ENCODE assay signal across 8 mouse cellular contexts in the genomic region with DNA sequence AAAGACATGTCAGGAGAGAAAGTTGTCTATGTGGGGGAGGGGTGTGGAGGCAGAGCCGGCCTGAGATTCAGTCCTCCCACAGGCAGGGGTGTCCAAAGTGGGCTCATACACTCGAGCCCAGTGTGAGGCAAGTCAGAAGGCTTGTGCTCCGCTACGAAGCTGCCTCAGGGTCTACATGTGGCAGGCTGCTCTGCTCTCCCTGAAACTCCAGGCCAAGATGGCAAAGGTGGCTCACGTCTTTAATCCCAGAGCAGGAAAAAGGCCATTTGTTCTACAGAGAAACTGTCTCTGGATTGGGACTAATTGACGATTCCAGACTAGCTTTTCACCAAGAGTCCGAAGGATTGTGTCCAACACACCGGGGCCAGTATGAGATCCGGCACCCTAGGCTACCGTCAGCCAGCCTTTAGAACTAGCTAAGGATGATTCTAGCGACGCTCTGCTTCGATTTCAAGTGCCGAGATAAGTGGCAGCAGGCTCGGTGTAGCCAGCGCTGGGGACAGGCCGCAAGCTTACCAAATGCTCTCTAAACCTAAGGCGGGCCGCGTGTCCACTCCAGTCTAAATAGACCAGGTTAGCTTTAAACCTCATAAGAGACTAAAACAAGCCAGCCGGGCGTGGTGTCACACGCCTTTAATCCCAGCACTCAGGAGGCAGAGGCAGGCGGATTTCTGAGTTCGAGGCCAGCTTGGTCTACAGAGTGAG. TPM values are rescaled to one million over a fixed set of nuclear protein-coding genes. Genes with fewer than 3 reads are reported as not detected.
DNase-seq lines count a peak whose midpoint lies in the region; ATAC-seq and TF ChIP-seq lines count a peak whose summit lies in the region.

No protein-coding gene starts in this region.

- TF ChIP-seq POLR2A in ES-Bruce4 (IDR thresholded peaks at IDR 0.05; ENCODE audit: insufficient read depth, low read length) = no peak

- no peaks in the 10 kb centered on the region for H3K9me3 ChIP-seq in heart, embryonic 11.5 days (replicated peaks; ENCODE audit: control insufficient read depth, low read length)
- no peaks in the 10 kb centered on the region for H3K9me3 ChIP-seq in ES-Bruce4 (replicated peaks; ENCODE audit: control insufficient read depth, insufficient read depth, low read length, poor library complexity, severe bottlenecking)
- no peaks in the 10 kb centered on the region for H3K9me3 ChIP-seq in forebrain, embryonic 14.5 days (replicated peaks; ENCODE audit: control insufficient read depth, low read length)
- H3K9me3 ChIP-seq in liver, embryonic 14.5 days (ENCODE audit: control insufficient read depth, low read length) = no peaks in the 10 kb centered on the region

- no peak for ATAC-seq in heart, embryonic 11.5 days (replicated peaks; ENCODE audit: insufficient number of reproducible peaks, low FRiP score, low TSS enrichment)
- no peak for ATAC-seq in forebrain, embryonic 14.5 days
- ATAC-seq in liver, embryonic 14.5 days (ENCODE audit: insufficient read depth) = no peak

- H3K27me3 ChIP-seq in heart, embryonic 11.5 days (ENCODE audit: control insufficient read depth, insufficient read depth, low read length) = peaks cover 31% of the 10 kb centered on the region
- peaks cover 3% of the 10 kb centered on the region; the same call in 1 of the 2 replicates for H3K27me3 ChIP-seq in ES-Bruce4 (ENCODE audit: control insufficient read depth, insufficient read depth, low read length, poor library complexity, severe bottlenecking)
- peaks cover 23% of the 10 kb centered on the region for H3K27me3 ChIP-seq in forebrain, embryonic 14.5 days (replicated peaks; ENCODE audit: control insufficient read depth, insufficient read depth, low read length)
- peaks cover 20% of the 10 kb centered on the region for H3K27me3 ChIP-seq in liver, embryonic 14.5 days (ENCODE audit: control insufficient read depth, insufficient read depth, low read length)

- no peak for DNase-seq in heart, postnatal 25 days (ENCODE audit: low spot score)
- no peak for DNase-seq in forebrain, embryonic 14.5 days (ENCODE audit: low spot score)
- no peak for DNase-seq in liver, embryonic 14.5 days (ENCODE audit: low read depth in 3 of 3, low spot score in 3 of 3)
- no peak for DNase-seq in urinary bladder, postnatal 10 days (ENCODE audit: low spot score)
- no peak for DNase-seq in spleen, postnatal 14 days (ENCODE audit: low spot score in 2 of 2)
- DNase-seq in kidney, adult 18-20 months = no peak

- peak overlapping the region; percentile 89 for H3K9ac ChIP-seq in heart, embryonic 11.5 days (ENCODE audit: low read depth, low read length)
- H3K9ac ChIP-seq in ES-Bruce4 (ENCODE audit: low read depth, poor library complexity, severe bottlenecking) = peak overlapping the region; percentile 93
- H3K9ac ChIP-seq in forebrain, embryonic 14.5 days (ENCODE audit: low read length) = peak overlapping the region; percentile 88
- H3K9ac ChIP-seq in liver, embryonic 14.5 days (replicated peaks) = peak overlapping the region; percentile 91

- H3K27ac ChIP-seq in heart, embryonic 11.5 days (ENCODE audit: low read depth, low read length) = peak overlapping the region; percentile 80
- H3K27ac ChIP-seq in ES-Bruce4 (ENCODE audit: insufficient read depth, low read length) = peak overlapping the region; percentile 47
- H3K27ac ChIP-seq in forebrain, embryonic 14.5 days (ENCODE audit: low read depth, low read length) = peak overlapping the region; percentile 18; the same call in 1 of the 2 replicates
- peak overlapping the region; percentile 51 for H3K27ac ChIP-seq in liver, embryonic 14.5 days

- H3K4me1 ChIP-seq in heart, embryonic 11.5 days (ENCODE audit: control insufficient read depth, insufficient read depth, low read length) = peaks cover 17% of the 10 kb centered on the region
- H3K4me1 ChIP-seq in ES-Bruce4 (ENCODE audit: control insufficient read depth, insufficient read depth, low read length) = no peaks in the 10 kb centered on the region
- H3K4me1 ChIP-seq in forebrain, embryonic 14.5 days (ENCODE audit: control insufficient read depth, insufficient read depth, low read length) = peaks cover 10% of the 10 kb centered on the region
- peaks cover 0 to 3% of the 10 kb centered on the region in 2 experiments; a peak in 1 of 4 replicates for H3K4me1 ChIP-seq in liver, embryonic 14.5 days (replicated peaks; ENCODE audit: control insufficient read depth in 2 of 2, insufficient read depth in 2 of 2, low read length in 1 of 2)

- H3K4me2 ChIP-seq in heart, embryonic 11.5 days = peak overlapping the region; percentile 97
- peak overlapping the region; percentile 93 for H3K4me2 ChIP-seq in forebrain, embryonic 14.5 days (ENCODE audit: low read length)
- H3K4me2 ChIP-seq in liver, embryonic 14.5 days (ENCODE audit: low read depth) = peak overlapping the region; percentile 96

- WGBS in heart, embryonic 11.5 days (ENCODE audit: insufficient replicate concordance) = 2% methylated on average over 25 of the region's 25 CpGs
- WGBS in forebrain, embryonic 14.5 days = 4% methylated on average over 25 of the region's 25 CpGs
- under 1% methylated on average over 25 of the region's 25 CpGs for WGBS in liver, embryonic 14.5 days (ENCODE audit: insufficient replicate concordance)

- peaks cover 18% of the 10 kb centered on the region for H3K36me3 ChIP-seq in heart, embryonic 11.5 days (ENCODE audit: control insufficient read depth, insufficient read depth, low read length)
- peaks cover 31% of the 10 kb centered on the region for H3K36me3 ChIP-seq in ES-Bruce4 (ENCODE audit: control insufficient read depth, insufficient read depth, low read length, poor library complexity, severe bottlenecking)
- H3K36me3 ChIP-seq in forebrain, embryonic 14.5 days (ENCODE audit: control insufficient read depth, insufficient read depth, low read length) = peaks cover 35% of the 10 kb centered on the region
- H3K36me3 ChIP-seq in liver, embryonic 14.5 days (replicated peaks; ENCODE audit: control insufficient read depth, insufficient read depth, low read depth) = peaks cover 27% of the 10 kb centered on the region

- intact Hi-C loops in heart, postnatal 25 days (cut with DNase I) = loop anchor here (10.0 kb wide), 1 partner anchor 578 kb away; no protein-coding TSS in a partner anchor

- no peak for TF ChIP-seq CTCF in ES-Bruce4 (IDR thresholded peaks at IDR 0.05; ENCODE audit: low read depth, low read length)
- no peak for TF ChIP-seq CTCF in liver, embryonic 14.5 days (IDR thresholded peaks at IDR 0.05; ENCODE audit: low read depth)

- no peak for TF ChIP-seq EP300 in ES-Bruce4 (IDR thresholded peaks at IDR 0.05; ENCODE audit: insufficient read depth, low read depth, low read length)
- no peak for TF ChIP-seq EP300 in liver, embryonic 14.5 days (IDR thresholded peaks at IDR 0.05; ENCODE audit: low read depth)

- H3K4me3 ChIP-seq in heart, embryonic 11.5 days (ENCODE audit: low read depth, low read length) = peak overlapping the region; percentile 91
- peak overlapping the region; percentile 96 for H3K4me3 ChIP-seq in ES-Bruce4 (ENCODE audit: low read depth, low read length)
- peak overlapping the region; percentile 82 for H3K4me3 ChIP-seq in forebrain, embryonic 14.5 days (ENCODE audit: low read depth, low read length)
- peak overlapping the region; percentile 86 to 91 for H3K4me3 ChIP-seq in liver, embryonic 14.5 days (ENCODE audit: insufficient read depth in 1 of 2, low read depth in 2 of 2, low read length in 2 of 2)

RNA-seq across cellular contexts. Expression of gene Rpl18a, which starts 0.7 kb away (rescaled TPM):
- polyA plus RNA-seq in heart, embryonic 11.5 days (2014; fragmentation: Nextera tagmentation; extraction: Ambion mirVana) = 2,782 and 3,146 TPM in 2 replicates
- total RNA-seq in heart, postnatal 25 days (2021) = 100 to 1,000 TPM; 838 to 880 TPM
- polyA plus RNA-seq in ES-Bruce4 (2011; ENCODE audit: insufficient read depth, insufficient read length, low read depth, missing spikeins) = 2,473 and 2,707 TPM in 2 replicates
- polyA plus RNA-seq in forebrain, embryonic 14.5 days (2014; fragmentation: Nextera tagmentation; extraction: Ambion mirVana) = 2,846 and 4,258 TPM in 2 replicates
- 2,449 and 2,899 TPM in 2 replicates for polyA plus RNA-seq in liver, embryonic 14.5 days (2012; rRNA removed)
- 3,155 and 3,211 TPM in 2 replicates for polyA plus RNA-seq in liver, embryonic 14.5 days (2014; fragmentation: Nextera tagmentation; extraction: Ambion mirVana)

RNA-seq across cellular contexts. Expression of gene Slc5a5, which starts 3.9 kb away (rescaled TPM):
- polyA plus RNA-seq in heart, embryonic 11.5 days (2014; fragmentation: Nextera tagmentation; extraction: Ambion mirVana) = 0.06 TPM in 1 of 2 replicates, not detected in the other
- total RNA-seq in heart, postnatal 25 days (2021) = not detected
- polyA plus RNA-seq in ES-Bruce4 (2011; ENCODE audit: insufficient read depth, insufficient read length, low read depth, missing spikeins) = 13.3 TPM in 2 replicates
- polyA plus RNA-seq in forebrain, embryonic 14.5 days (2014; fragmentation: Nextera tagmentation; extraction: Ambion mirVana) = 0.60 and 0.89 TPM in 2 replicates
- polyA plus RNA-seq in liver, embryonic 14.5 days (2012; rRNA removed) = 0.06 and 0.10 TPM in 2 replicates
- 0.03 and 0.05 TPM in 2 replicates for polyA plus RNA-seq in liver, embryonic 14.5 days (2014; fragmentation: Nextera tagmentation; extraction: Ambion mirVana)

RNA-seq across cellular contexts. Expression of gene Map1s, which starts 9.3 kb away (rescaled TPM):
- polyA plus RNA-seq in heart, embryonic 11.5 days (2014; fragmentation: Nextera tagmentation; extraction: Ambion mirVana) = 26.0 and 31.1 TPM in 2 replicates
- total RNA-seq in heart, postnatal 25 days (2021) = 10 to 100 TPM; 20.7 to 21.2 TPM
- polyA plus RNA-seq in ES-Bruce4 (2011; ENCODE audit: insufficient read depth, insufficient read length, low read depth, missing spikeins) = 32.8 and 37.3 TPM in 2 replicates
- polyA plus RNA-seq in forebrain, embryonic 14.5 days (2014; fragmentation: Nextera tagmentation; extraction: Ambion mirVana) = 33.9 and 50.8 TPM in 2 replicates
- polyA plus RNA-seq in liver, embryonic 14.5 days (2012; rRNA removed) = 11.5 and 15.4 TPM in 2 replicates
- polyA plus RNA-seq in liver, embryonic 14.5 days (2014; fragmentation: Nextera tagmentation; extraction: Ambion mirVana) = 9.3 and 11.8 TPM in 2 replicates

RNA-seq across cellular contexts. Expression of gene Ccdc124, which starts 22.7 kb away (rescaled TPM):
- 102 and 109 TPM in 2 replicates for polyA plus RNA-seq in heart, embryonic 11.5 days (2014; fragmentation: Nextera tagmentation; extraction: Ambion mirVana)
- total RNA-seq in heart, postnatal 25 days (2021) = 10 to 100 TPM; 46.6 to 47.7 TPM
- 62.8 and 67.2 TPM in 2 replicates for polyA plus RNA-seq in ES-Bruce4 (2011; ENCODE audit: insufficient read depth, insufficient read length, low read depth, missing spikeins)
- polyA plus RNA-seq in forebrain, embryonic 14.5 days (2014; fragmentation: Nextera tagmentation; extraction: Ambion mirVana) = 177 and 182 TPM in 2 replicates
- 20.4 and 34.3 TPM in 2 replicates for polyA plus RNA-seq in liver, embryonic 14.5 days (2012; rRNA removed)
- polyA plus RNA-seq in liver, embryonic 14.5 days (2014; fragmentation: Nextera tagmentation; extraction: Ambion mirVana) = 54.1 and 56.3 TPM in 2 replicates

RNA-seq across cellular contexts. Expression of gene Kcnn1, which starts 33.4 kb away (rescaled TPM):
- 0.55 and 1.1 TPM in 2 replicates for polyA plus RNA-seq in heart, embryonic 11.5 days (2014; fragmentation: Nextera tagmentation; extraction: Ambion mirVana)
- 1 to 10 TPM; 8.1 to 8.6 TPM for total RNA-seq in heart, postnatal 25 days (2021)
- 3.2 and 3.5 TPM in 2 replicates for polyA plus RNA-seq in ES-Bruce4 (2011; ENCODE audit: insufficient read depth, insufficient read length, low read depth, missing spikeins)
- polyA plus RNA-seq in forebrain, embryonic 14.5 days (2014; fragmentation: Nextera tagmentation; extraction: Ambion mirVana) = 7.3 and 11.3 TPM in 2 replicates
- polyA plus RNA-seq in liver, embryonic 14.5 days (2012; rRNA removed) = 0.27 and 0.34 TPM in 2 replicates
- 0.08 and 0.17 TPM in 2 replicates for polyA plus RNA-seq in liver, embryonic 14.5 days (2014; fragmentation: Nextera tagmentation; extraction: Ambion mirVana)

Comparison
In these comparisons a context has a peak if more than half of its experiments do, and no peak if none do; other contexts are left out.
1. H3K27ac ChIP-seq: peak in every context shown above with its lines; median percentile 80 in heart, embryonic 11.5 days; 51 in liver, embryonic 14.5 days; 47 in ES-Bruce4; 18 in forebrain, embryonic 14.5 days.